Mouse (Mus musculus): ENCODE measurements around the gene Cdhr2. TPM values are rescaled to one million over a fixed set of nuclear protein-coding genes. Genes with fewer than 3 reads are reported as not detected.

Cdhr2 gene
- polyA plus RNA-seq, 1 experiment from 2014 or later: 0.05 TPM

- H3K4me2 ChIP-seq (ENCODE audit: low read length): no peak overlapping the region
- DNase-seq (ENCODE audit: low spot score) (no peak), ATAC-seq (no peak)
- no peaks in the 10 kb centered on the region for H3K9me3 ChIP-seq (replicated peaks; ENCODE audit: control insufficient read depth, low read length)
- 67% methylated on average over 6 of the region's 6 CpGs for WGBS
- H3K27me3 ChIP-seq (replicated peaks; ENCODE audit: control insufficient read depth, insufficient read depth, low read length): 0 out of 2 replicates have a peak, but pooled peaks cover 6% of the 10 kb centered on the region
- no peak overlapping the region for H3K27ac ChIP-seq (ENCODE audit: low read depth, low read length)
- peaks cover 35% of the 10 kb centered on the region for H3K4me1 ChIP-seq (ENCODE audit: control insufficient read depth, insufficient read depth, low read length)
- H3K36me3 ChIP-seq (ENCODE audit: control insufficient read depth, insufficient read depth, low read length): no peaks in the 10 kb centered on the region
- H3K4me3 ChIP-seq (ENCODE audit: low read depth, low read length): no peak overlapping the region
- H3K9ac ChIP-seq (ENCODE audit: low read length): no peak overlapping the region
These were observed 52.5 kb downstream of the Cdhr2 start for GRCm38 (mm10) chr13:54753733-54754132.

GRCm38 (mm10) chr13:54754169-54755080, 53.2 kb downstream of the Cdhr2 start:
- H3K27me3 ChIP-seq (replicated peaks; ENCODE audit: control insufficient read depth, insufficient read depth, low read length): 0 out of 2 replicates have a peak, but pooled peaks cover 6% of the 10 kb centered on the region
- DNase-seq (ENCODE audit: low spot score) (peak; percentile 29), ATAC-seq (no peak)
- H3K36me3 ChIP-seq (ENCODE audit: control insufficient read depth, insufficient read depth, low read length): no peaks in the 10 kb centered on the region
- no peaks in the 10 kb centered on the region for H3K9me3 ChIP-seq (replicated peaks; ENCODE audit: control insufficient read depth, low read length)
- peaks cover 40% of the 10 kb centered on the region for H3K4me1 ChIP-seq (ENCODE audit: control insufficient read depth, insufficient read depth, low read length)
- H3K9ac ChIP-seq (ENCODE audit: low read length): no peak overlapping the region; the same call in 1 of the 2 replicates
- H3K4me3 ChIP-seq (ENCODE audit: low read depth, low read length): no peak overlapping the region
- H3K27ac ChIP-seq (ENCODE audit: low read depth, low read length): no peak overlapping the region
- no peak overlapping the region for H3K4me2 ChIP-seq (ENCODE audit: low read length)
- 33% methylated on average over 12 of the region's 12 CpGs for WGBS

- no peak overlapping the region for H3K4me3 ChIP-seq (ENCODE audit: low read depth, low read length)
- peak overlapping the region; percentile 73 for H3K27ac ChIP-seq (ENCODE audit: low read depth, low read length)
- H3K27me3 ChIP-seq (replicated peaks; ENCODE audit: control insufficient read depth, insufficient read depth, low read length): 0 out of 2 replicates have a peak, but pooled peaks cover 6% of the 10 kb centered on the region
- DNase-seq (ENCODE audit: low spot score): peak; percentile 31
- 18% methylated on average over 9 of the region's 9 CpGs for WGBS
- H3K9ac ChIP-seq (ENCODE audit: low read length): peak overlapping the region; percentile 38; the same call in 1 of the 2 replicates
- 0 out of 2 replicates have a peak overlapping the region, but pooled peaks have one; percentile 26 for H3K4me2 ChIP-seq (ENCODE audit: low read length)
- H3K4me1 ChIP-seq (ENCODE audit: control insufficient read depth, insufficient read depth, low read length): peaks cover 49% of the 10 kb centered on the region
- no peaks in the 10 kb centered on the region for H3K9me3 ChIP-seq (replicated peaks; ENCODE audit: control insufficient read depth, low read length)
- ATAC-seq: no peak
- H3K36me3 ChIP-seq (ENCODE audit: control insufficient read depth, insufficient read depth, low read length): no peaks in the 10 kb centered on the region
These were observed 54.1 kb downstream of the Cdhr2 start for GRCm38 (mm10) chr13:54755201-54755830.

- Histone ChIP-seq H3K4me3 (ENCODE audit: low read depth, low read length) (no peak overlapping the region), H3K27me3 (replicated peaks; ENCODE audit: control insufficient read depth, insufficient read depth, low read length) (0 out of 2 replicates have a peak, but pooled peaks cover 3% of the 10 kb centered on the region), H3K9me3 (replicated peaks; ENCODE audit: control insufficient read depth, low read length) (no peaks in the 10 kb centered on the region), H3K9ac (ENCODE audit: low read length) (no peak overlapping the region), H3K36me3 (ENCODE audit: control insufficient read depth, insufficient read depth, low read length) (no peaks in the 10 kb centered on the region), H3K4me1 (ENCODE audit: control insufficient read depth, insufficient read depth, low read length) (peaks cover 46% of the 10 kb centered on the region), H3K27ac (ENCODE audit: low read depth, low read length) (no peak overlapping the region), H3K4me2 (ENCODE audit: low read length) (no peak overlapping the region)
- ATAC-seq: no peak
- DNase-seq (ENCODE audit: low spot score): no peak
- WGBS: 84% methylated on average over 8 of the region's 8 CpGs
These were observed 55.0 kb downstream of the Cdhr2 start for GRCm38 (mm10) chr13:54756156-54756712.

DNA sequence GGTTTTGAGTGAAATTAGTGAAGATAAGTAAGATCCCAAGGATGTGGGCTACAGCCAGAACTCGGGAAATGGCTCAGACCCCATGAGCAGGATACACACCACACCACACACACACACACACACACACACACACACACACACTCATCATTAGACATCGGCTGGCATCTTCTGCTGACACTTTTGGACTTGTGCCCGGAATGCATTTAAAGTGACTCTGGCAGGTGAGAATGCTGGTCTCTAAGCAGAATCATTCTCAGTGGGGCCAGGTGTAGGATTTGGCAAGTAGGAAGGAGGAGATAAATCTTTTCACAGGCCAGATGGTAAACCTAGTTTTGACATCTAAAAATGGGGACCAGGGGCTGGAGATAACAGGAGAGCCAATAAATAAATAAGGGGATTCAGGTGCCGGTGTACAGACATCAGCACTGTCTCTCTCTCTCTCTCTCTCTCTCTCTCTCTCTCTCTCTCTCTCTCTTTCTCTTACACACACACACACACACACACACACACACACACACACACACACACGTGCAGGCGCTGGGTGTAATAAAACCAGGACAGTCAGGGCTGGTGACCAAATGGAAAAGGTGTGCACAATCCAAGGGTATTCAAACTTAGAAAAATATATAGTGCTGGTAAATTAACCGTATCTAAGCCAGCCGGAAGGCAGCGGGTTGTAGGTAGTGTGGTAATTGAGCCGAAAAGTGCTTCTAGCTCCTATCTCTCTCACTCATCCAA, 56.0 kb downstream of the Cdhr2 start:
- no peak; the same call in 1 of the 2 replicates for ATAC-seq
- no peaks in the 10 kb centered on the region for H3K27me3 ChIP-seq (replicated peaks; ENCODE audit: control insufficient read depth, insufficient read depth, low read length)
- no peaks in the 10 kb centered on the region for H3K36me3 ChIP-seq (ENCODE audit: control insufficient read depth, insufficient read depth, low read length)
- peak overlapping the region; percentile 85 for H3K4me2 ChIP-seq (ENCODE audit: low read length)
- peaks cover 46% of the 10 kb centered on the region for H3K4me1 ChIP-seq (ENCODE audit: control insufficient read depth, insufficient read depth, low read length)
- H3K9ac ChIP-seq (ENCODE audit: low read length): peak overlapping the region; percentile 59
- peak; percentile 80 for DNase-seq (ENCODE audit: low spot score)
- H3K27ac ChIP-seq (ENCODE audit: low read depth, low read length): peak overlapping the region; percentile 94
- no peaks in the 10 kb centered on the region for H3K9me3 ChIP-seq (replicated peaks; ENCODE audit: control insufficient read depth, low read length)
- peak overlapping the region; percentile 42 for H3K4me3 ChIP-seq (ENCODE audit: low read depth, low read length)
- 35% methylated on average over 10 of the region's 10 CpGs for WGBS

DNA sequence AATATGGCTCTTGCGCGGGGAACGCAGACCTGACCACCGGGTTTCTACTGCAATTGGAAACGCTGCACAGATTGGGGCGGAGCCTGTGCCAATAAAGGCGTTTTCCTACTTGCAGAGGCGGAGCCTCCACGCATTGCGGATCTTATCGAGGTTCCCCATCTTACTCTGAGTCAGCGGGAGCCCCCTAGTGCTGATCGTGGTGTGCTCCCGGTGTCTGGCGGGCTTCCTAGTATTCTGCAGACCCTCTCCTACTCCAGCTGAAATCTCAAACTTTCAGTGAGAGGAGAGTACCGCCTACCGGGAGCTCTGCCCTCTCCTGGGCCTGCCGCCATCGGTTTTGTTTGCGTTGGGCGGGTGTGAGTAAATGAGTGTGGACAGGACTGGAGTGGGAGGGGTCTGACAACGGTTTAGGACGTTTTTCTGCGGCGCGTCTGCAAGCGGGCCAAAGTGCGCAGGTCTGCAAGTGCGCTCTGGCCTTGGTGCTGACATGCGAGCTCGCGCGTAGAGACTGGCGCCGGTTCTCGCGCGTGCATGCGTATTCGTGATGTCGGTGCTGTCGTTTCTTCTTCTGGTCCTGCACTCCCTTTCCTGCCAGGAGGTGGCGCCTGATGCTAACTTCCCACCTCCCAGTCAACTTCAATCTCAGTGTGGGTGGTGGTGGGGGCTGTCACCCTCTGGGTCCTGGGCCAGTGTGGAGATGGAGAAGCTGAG, 56.9 kb downstream of the Cdhr2 start:
- DNase-seq (ENCODE audit: low spot score) (peak; percentile 97), ATAC-seq (peak; percentile 85)
- H3K4me2 ChIP-seq (ENCODE audit: low read length): peak overlapping the region; percentile 85
- peak overlapping the region; percentile 94 for H3K27ac ChIP-seq (ENCODE audit: low read depth, low read length)
- peak overlapping the region; percentile 59 for H3K9ac ChIP-seq (ENCODE audit: low read length)
- peak overlapping the region; percentile 42 for H3K4me3 ChIP-seq (ENCODE audit: low read depth, low read length)
- peaks cover 46% of the 10 kb centered on the region for H3K4me1 ChIP-seq (ENCODE audit: control insufficient read depth, insufficient read depth, low read length)
- H3K27me3 ChIP-seq (replicated peaks; ENCODE audit: control insufficient read depth, insufficient read depth, low read length): no peaks in the 10 kb centered on the region; the same call in 1 of the 2 replicates
- H3K9me3 ChIP-seq (replicated peaks; ENCODE audit: control insufficient read depth, low read length): no peaks in the 10 kb centered on the region
- H3K36me3 ChIP-seq (ENCODE audit: control insufficient read depth, insufficient read depth, low read length): no peaks in the 10 kb centered on the region
- under 1% methylated on average over 43 of the region's 43 CpGs for WGBS

GRCm38 (mm10) chr13:54758756-54759470, 57.7 kb downstream of the Cdhr2 start:
- Histone ChIP-seq H3K27ac (ENCODE audit: low read depth, low read length) (peak overlapping the region; percentile 94), H3K9ac (ENCODE audit: low read length) (peak overlapping the region; percentile 45; the same call in 1 of the 2 replicates), H3K4me2 (ENCODE audit: low read length) (peak overlapping the region; percentile 85), H3K4me1 (ENCODE audit: control insufficient read depth, insufficient read depth, low read length) (peaks cover 46% of the 10 kb centered on the region), H3K27me3 (replicated peaks; ENCODE audit: control insufficient read depth, insufficient read depth, low read length) (peaks cover 5% of the 10 kb centered on the region; the same call in 1 of the 2 replicates), H3K4me3 (ENCODE audit: low read depth, low read length) (peak overlapping the region; percentile 42), H3K9me3 (replicated peaks; ENCODE audit: control insufficient read depth, low read length) (no peaks in the 10 kb centered on the region), H3K36me3 (ENCODE audit: control insufficient read depth, insufficient read depth, low read length) (no peaks in the 10 kb centered on the region)
- ATAC-seq (no peak), DNase-seq (ENCODE audit: low spot score) (no peak)
- under 1% methylated on average over 29 of the region's 29 CpGs for WGBS

Measured in forebrain, embryonic 14.5 days (tissue).